Mouse (Mus musculus): ENCODE data around the gene Sowaha. TPM values are rescaled to one million over a fixed set of nuclear protein-coding genes. Genes with fewer than 3 reads are reported as not detected.

The Sowaha gene
- polyA plus RNA-seq, 1 experiment from 2014 or later, result 0.27 TPM

DNA sequence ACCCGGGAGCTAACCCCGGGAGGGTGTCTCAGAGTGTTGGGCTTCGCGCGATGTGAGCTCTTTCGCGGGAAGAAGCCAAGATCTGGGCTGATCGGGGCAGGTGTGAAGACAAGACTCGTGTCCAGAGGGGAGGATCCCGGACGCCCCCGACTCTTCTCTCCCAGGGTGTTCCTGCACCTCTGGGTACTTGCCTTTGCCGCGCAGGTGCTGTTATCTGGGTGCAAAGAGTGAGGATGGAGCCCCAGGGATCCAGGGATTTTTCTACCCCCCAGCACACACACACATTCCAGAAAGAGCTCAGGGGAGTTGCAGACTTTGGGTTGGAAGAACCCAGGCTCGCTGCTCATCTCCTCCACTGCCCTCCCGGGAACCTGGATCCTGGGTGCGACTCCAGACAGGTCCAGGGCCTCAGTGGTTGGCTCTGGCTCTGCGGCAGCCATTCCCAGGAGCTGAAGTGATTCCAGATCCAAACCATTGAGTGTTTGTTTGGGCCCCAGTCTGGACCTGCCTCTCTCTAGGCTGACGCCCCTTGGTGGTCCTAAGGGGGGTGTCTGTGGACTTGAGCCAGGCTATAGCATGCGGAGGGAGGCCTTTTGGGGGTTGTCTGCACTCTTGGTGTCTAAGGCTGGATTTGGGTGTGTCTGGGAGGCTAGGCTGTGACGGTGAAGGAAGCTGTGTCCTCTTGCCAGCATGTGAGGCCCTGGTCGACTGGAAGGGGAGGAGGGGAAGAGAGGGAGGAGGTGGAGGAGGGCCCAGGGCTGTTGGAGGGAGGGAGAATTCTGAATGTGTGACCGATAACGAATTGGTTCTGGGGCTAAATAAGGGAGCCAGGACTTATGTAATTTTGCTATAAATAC is 40.3 kb upstream of the Sowaha start:
- Histone ChIP-seq H3K27me3 (replicated peaks) (0 out of 2 replicates have a peak, but pooled peaks cover 4% of the 10 kb centered on the region), H3K9me3 (no peaks in the 10 kb centered on the region), H3K4me1 (peaks cover 57% of the 10 kb centered on the region), H3K9ac (peak overlapping the region; percentile 95), H3K4me3 (peak overlapping the region; percentile 89), H3K36me3 (no peaks in the 10 kb centered on the region; the same call in 1 of the 2 replicates), H3K27ac (replicated peaks) (peak overlapping the region; percentile 81), H3K4me2 (peak overlapping the region; percentile 79)
- no peak for ATAC-seq (ENCODE audit: extremely low read depth, insufficient number of reproducible peaks, low FRiP score, low TSS enrichment)
- 2% methylated on average over 24 of the region's 24 CpGs for WGBS

DNA sequence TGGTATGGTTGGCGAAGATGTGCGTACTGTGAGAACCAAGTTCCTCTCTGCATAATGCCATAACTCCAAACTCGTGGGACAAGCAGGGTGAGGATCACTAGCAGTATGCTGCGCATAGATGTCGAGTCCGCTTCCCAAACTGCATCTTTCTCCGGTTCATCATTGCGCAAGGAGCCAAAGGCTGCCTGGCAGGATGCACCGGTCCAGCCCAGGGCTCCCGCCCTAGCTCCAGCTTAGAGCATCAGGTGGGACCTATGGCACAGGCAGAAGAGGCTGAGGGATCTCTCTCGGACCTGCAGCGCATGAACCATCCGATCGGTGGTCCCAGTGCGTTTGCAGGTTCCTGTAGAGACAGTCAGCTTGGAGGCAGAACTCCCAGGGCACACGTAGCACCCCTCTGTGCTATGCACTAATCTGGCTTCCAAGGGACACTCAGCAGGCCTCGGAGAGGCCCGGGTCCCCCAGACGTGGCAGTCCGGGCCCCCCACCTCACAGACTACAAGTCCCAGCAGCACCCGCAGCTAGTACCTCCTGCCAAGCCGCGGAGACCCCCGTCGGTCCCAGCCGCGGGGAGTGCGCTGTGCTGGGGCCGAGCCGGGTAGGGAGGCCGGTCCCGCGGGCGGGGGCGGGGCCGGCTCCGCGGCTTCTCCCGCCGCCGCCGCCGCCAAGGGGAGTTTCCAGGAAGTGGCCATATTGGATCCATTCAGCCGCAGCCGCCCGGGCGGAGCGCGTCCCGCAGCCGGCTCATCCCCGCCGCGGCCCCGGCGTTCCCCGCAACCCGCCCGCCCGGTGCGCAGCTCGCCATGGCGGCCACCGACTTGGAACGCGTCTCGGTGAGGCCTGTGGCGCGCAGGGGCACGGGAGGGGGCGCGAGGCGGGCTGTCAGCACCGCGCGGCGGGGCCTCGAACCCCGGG is 39.4 kb upstream of the Sowaha start, which contains the start of gene Sept8:
TSS of gene Sept8 (plus strand) at position 51 of the 915 bp plus-strand sequence.
- peak; percentile 68 for ATAC-seq (ENCODE audit: extremely low read depth, insufficient number of reproducible peaks, low FRiP score, low TSS enrichment)
- H3K9ac ChIP-seq, result peak within 1 kb of the TSS; percentile 95

DNA sequence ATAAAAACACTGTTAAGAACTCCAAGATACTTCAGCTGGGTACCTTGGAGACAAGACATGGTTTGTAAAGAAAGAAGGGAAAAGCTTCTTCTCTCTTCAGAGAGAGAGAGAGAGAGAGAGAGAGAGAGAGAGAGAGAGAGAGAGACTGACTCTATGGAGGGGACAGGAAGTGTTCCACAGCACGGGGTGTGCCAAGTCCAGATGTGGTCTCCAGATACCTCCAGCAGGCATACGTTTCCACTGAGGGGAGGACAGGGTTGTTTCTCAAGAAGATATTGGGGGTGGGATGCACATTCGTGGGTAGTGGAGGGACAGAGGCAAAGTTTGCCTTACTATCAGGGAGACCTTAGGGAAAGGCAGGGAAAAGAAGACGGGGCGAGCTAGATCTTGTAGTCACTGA is 38.7 kb upstream of the Sowaha start:
- Histone ChIP-seq H3K4me2 (peak overlapping the region; percentile 79), H3K4me3 (no peak overlapping the region)

More for the DNA sequence above, 39.4 kb upstream of the Sowaha start, which contains the start of gene Sept8:
- Histone ChIP-seq H3K27ac (replicated peaks) (peak within 1 kb of the TSS; percentile 81), H3K27me3 (replicated peaks) (0 out of 2 replicates have a peak, but pooled peaks cover 4% of the 10 kb centered on the region), H3K9me3 (no peaks in the 10 kb centered on the region), H3K4me1 (peaks cover 48% of the 10 kb centered on the region), H3K36me3 (no peaks in the 10 kb centered on the region), H3K4me3 (peak within 1 kb of the TSS; percentile 89), H3K4me2 (peak within 1 kb of the TSS; percentile 79)
- WGBS, result 4% methylated on average over 70 of the region's 79 CpGs

DNA sequence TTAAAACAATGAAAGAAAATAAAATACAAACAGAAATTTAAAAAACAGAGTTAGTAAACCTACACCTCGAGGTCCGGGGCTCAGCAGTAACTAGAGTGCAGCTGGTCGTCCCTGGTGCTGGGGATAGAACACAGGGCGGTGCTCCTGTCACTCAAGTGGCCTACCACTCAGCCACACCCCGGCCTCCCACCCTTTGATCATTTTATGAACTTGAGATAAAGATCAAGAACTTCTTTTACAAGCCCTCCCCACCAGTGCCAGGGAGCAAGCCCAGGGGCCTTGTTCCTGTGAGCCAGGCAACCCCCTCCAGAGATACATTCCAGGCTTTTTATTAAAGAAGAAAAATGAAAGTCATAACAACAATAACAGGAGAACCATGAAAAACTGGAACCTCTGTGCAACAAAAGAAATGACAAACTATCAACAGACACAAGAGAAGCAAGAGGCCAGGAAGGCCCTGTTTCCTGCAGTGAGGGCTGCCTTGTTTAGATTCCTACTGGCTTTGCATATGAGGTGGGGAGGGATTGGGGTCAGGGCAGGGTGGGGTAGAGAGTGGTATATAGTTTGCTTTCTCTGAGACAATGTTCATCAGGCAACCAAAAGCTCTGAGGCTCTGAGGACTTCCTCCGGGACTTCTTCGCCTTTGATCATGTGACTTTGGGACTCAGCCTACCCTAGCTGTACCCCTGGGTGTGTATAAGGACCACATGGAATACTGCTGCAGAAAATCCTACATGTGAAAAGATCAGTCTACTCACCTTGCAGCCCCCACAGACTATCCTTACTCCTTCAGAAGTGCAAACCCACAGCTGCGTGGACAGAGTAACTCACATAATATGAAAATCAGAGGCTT is 36.9 kb upstream of the Sowaha start:
- Histone ChIP-seq H3K36me3 (no peaks in the 10 kb centered on the region), H3K4me1 (peaks cover 26% of the 10 kb centered on the region), H3K9ac (no peak overlapping the region), H3K27me3 (replicated peaks) (0 out of 2 replicates have a peak, but pooled peaks cover 4% of the 10 kb centered on the region), H3K9me3 (no peaks in the 10 kb centered on the region), H3K27ac (replicated peaks) (no peak overlapping the region), H3K4me2 (no peak overlapping the region), H3K4me3 (no peak overlapping the region)
- WGBS, result 48% methylated on average over 8 of the region's 8 CpGs
- no peak for ATAC-seq (ENCODE audit: extremely low read depth, insufficient number of reproducible peaks, low FRiP score, low TSS enrichment)

More for the DNA sequence above, 38.7 kb upstream of the Sowaha start:
- no peak for ATAC-seq (ENCODE audit: extremely low read depth, insufficient number of reproducible peaks, low FRiP score, low TSS enrichment)
- H3K27ac ChIP-seq (replicated peaks), result no peak overlapping the region
- H3K4me1 ChIP-seq, result peaks cover 44% of the 10 kb centered on the region
- no peaks in the 10 kb centered on the region for H3K9me3 ChIP-seq
- 40% methylated on average over 5 of the region's 5 CpGs for WGBS
- 0 out of 2 replicates have a peak overlapping the region, but pooled peaks have one; percentile 24 for H3K9ac ChIP-seq
- H3K36me3 ChIP-seq, result no peaks in the 10 kb centered on the region
- 0 out of 2 replicates have a peak, but pooled peaks cover 4% of the 10 kb centered on the region for H3K27me3 ChIP-seq (replicated peaks)

DNA sequence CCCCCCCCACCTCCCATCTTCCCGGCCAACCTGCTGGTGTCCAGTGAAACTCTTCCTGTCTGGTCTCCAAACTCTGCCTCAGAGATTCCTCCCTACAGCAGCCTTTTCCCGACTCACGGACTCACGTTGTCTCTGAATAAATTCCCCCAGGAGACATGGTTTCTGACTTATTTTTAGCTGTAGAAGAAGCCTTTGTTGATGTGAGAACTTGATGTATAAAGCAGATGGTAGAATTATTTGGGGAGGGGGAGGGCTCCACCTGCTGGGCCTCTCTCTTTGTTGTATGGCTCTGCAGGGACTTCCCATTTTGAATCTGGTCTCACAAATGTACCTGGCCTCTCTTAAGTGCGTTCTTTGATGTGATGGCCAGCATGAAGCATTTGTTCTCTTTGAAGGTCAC is 30.3 kb upstream of the Sowaha start:
- H3K4me3 ChIP-seq, result no peak overlapping the region
- ATAC-seq (ENCODE audit: extremely low read depth, insufficient number of reproducible peaks, low FRiP score, low TSS enrichment), result no peak
- no peak overlapping the region for H3K27ac ChIP-seq (replicated peaks)
- WGBS, result 33% methylated on average over 5 of the region's 5 CpGs
- no peak overlapping the region for H3K9ac ChIP-seq
- no peak overlapping the region for H3K4me2 ChIP-seq
- H3K9me3 ChIP-seq, result no peaks in the 10 kb centered on the region
- H3K4me1 ChIP-seq, result peaks cover 6% of the 10 kb centered on the region
- H3K36me3 ChIP-seq, result no peaks in the 10 kb centered on the region
- H3K27me3 ChIP-seq (replicated peaks), result no peaks in the 10 kb centered on the region

DNA sequence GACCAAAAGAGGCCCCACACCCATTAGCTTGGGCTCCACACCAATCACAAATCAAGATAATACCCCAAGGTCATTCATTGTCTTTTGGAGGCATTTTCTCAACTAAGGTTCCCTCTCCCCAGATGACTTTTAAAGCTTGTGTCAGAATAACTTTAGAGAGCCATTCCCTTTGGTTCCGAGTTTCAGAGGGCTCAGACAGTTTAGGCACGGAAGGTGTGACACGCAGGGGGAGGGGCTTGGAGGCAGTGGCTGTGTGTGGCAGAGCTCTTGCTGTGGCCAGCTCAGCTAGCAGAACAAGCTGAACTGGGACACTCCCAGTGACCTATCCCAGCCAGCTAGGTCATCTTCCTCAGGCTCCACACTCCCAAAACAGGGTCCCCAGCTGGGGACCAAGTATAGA is 28.5 kb upstream of the Sowaha start:
- H3K27me3 ChIP-seq (replicated peaks), result no peaks in the 10 kb centered on the region
- 51% methylated on average over 3 of the region's 3 CpGs for WGBS
- H3K27ac ChIP-seq (replicated peaks), result no peak overlapping the region
- no peak overlapping the region for H3K4me3 ChIP-seq
- no peak for ATAC-seq (ENCODE audit: extremely low read depth, insufficient number of reproducible peaks, low FRiP score, low TSS enrichment)
- no peak overlapping the region for H3K4me2 ChIP-seq
- no peaks in the 10 kb centered on the region for H3K36me3 ChIP-seq
- H3K9me3 ChIP-seq, result no peaks in the 10 kb centered on the region
- no peak overlapping the region for H3K9ac ChIP-seq
- H3K4me1 ChIP-seq, result peaks cover 6% of the 10 kb centered on the region

DNA sequence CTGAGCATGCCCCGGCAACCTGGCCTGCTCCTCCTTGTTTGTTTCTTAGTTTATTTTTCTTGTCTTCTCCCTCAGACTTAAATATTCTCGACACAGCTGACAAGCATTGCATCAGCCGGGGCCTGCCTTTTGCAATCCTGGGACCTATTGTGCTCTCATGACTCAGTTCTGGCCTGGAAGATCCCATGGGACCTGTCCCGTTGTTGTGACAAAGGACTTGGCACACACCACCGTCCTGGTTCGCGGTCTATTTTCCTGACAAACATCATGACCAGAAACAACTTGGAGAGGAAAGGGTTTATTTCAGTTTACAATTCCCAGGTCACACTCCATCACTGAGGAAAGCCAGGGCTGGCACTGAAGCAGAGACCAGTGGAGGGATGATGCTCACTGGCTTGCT is 28.1 kb upstream of the Sowaha start:
- no peak for ATAC-seq (ENCODE audit: extremely low read depth, insufficient number of reproducible peaks, low FRiP score, low TSS enrichment)
- no peak overlapping the region for H3K9ac ChIP-seq
- no peak overlapping the region for H3K4me3 ChIP-seq
- H3K27ac ChIP-seq (replicated peaks), result no peak overlapping the region
- no peaks in the 10 kb centered on the region for H3K36me3 ChIP-seq
- peaks cover 6% of the 10 kb centered on the region for H3K4me1 ChIP-seq
- no peaks in the 10 kb centered on the region for H3K9me3 ChIP-seq
- H3K4me2 ChIP-seq, result no peak overlapping the region
- WGBS, result 68% methylated on average over 7 of the region's 7 CpGs
- H3K27me3 ChIP-seq (replicated peaks), result no peaks in the 10 kb centered on the region

DNA sequence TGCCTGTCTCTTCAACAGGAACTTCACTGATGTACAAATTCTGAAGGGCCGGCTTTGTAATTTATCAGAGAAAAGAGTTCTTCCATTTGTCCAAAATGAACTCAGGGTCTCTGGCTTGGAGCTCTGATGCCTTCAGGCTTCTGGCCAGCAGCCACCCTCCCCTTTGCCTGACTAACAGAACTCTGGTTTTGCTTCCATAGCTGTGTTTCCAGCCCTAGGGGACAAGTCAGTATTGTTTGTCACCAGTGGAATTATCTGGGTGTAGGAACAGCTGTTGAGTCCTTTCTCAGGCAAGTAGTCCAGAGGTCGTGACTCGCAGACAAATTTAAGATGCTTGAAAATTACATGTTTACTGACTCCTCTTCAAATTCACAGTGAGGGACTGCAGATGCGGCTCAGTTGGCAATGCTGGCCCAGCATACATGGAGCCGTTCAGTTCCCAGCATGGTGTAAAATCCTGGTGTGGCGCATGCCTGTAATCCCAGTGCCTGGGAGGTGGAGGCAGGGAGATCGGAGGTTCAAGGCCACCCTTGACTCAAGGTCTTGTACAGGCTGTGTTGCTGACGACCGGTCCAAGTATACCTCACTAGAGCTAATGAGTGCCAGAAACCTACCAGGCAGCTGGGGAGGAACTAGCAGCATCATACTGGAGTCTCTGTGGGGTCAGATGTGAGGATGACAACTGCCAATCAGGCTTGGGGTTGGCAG is 27.2 kb upstream of the Sowaha start:
- Histone ChIP-seq H3K4me1 (peaks cover 6% of the 10 kb centered on the region), H3K9me3 (no peaks in the 10 kb centered on the region), H3K36me3 (no peaks in the 10 kb centered on the region), H3K4me2 (no peak overlapping the region), H3K27me3 (replicated peaks) (no peaks in the 10 kb centered on the region), H3K27ac (replicated peaks) (no peak overlapping the region), H3K4me3 (no peak overlapping the region), H3K9ac (no peak overlapping the region)
- no peak for ATAC-seq (ENCODE audit: extremely low read depth, insufficient number of reproducible peaks, low FRiP score, low TSS enrichment)
- 85% methylated on average over 9 of the region's 9 CpGs for WGBS

DNA sequence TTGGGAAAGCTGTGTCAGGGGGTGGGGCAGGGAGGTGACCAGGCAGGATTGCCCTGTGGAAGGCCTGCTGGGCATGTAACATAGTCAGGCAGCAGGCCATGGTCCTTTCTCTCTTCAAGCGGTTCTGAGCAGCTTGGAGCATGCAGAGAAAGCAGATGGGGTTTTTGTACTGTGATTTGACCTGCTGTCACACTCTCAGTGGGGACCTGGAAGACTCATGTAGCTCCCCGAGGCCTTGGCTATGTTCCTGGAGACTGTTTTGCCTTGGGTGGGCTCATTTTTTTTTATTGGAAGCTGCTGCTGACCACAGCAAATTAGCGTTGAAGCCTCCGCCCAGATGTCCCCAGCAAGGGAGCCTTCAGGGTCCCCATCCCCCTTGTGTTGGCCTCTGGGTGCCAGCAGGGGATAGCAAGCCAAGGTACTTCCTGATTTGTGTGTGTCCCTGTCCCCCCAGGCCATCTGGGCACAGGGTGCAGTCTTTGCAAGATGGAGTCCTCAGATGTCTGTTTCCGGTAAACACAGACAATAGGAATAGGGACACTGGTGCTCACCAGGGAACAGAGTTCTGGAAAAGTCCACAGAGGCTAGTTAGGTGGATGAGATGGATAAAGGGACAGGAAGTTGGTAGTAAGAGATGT is 25.1 kb upstream of the Sowaha start:
- Histone ChIP-seq H3K4me2 (no peak overlapping the region), H3K27me3 (replicated peaks) (0 out of 2 replicates have a peak, but pooled peaks cover 6% of the 10 kb centered on the region), H3K36me3 (no peaks in the 10 kb centered on the region), H3K9me3 (no peaks in the 10 kb centered on the region), H3K4me1 (peaks cover 12% of the 10 kb centered on the region), H3K4me3 (no peak overlapping the region), H3K27ac (replicated peaks) (no peak overlapping the region), H3K9ac (no peak overlapping the region)
- ATAC-seq (ENCODE audit: extremely low read depth, insufficient number of reproducible peaks, low FRiP score, low TSS enrichment), result no peak
- WGBS, result 74% methylated on average over 5 of the region's 5 CpGs

DNA sequence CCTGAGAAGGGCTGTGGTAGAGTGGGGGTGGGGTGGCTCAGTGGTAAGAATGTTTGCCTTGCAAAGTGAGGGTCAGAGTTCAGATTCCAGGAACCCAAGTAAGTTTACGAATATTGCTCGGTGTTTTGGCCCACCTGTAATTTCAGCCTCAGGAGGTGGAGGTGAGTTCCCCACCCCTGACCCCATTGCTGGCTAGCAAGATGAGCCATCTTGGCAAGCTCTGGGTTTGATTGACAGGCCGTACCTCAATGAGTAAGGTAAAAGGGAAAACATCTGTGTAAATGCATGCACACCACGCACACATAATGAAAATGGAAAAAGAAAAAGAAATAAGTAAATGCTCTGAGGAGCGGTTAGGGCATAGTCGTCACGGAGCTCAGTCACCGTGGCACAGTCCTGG is 24.3 kb upstream of the Sowaha start:
- Histone ChIP-seq H3K9me3 (no peaks in the 10 kb centered on the region), H3K4me3 (no peak overlapping the region), H3K4me2 (no peak overlapping the region), H3K4me1 (peaks cover 10% of the 10 kb centered on the region), H3K9ac (no peak overlapping the region), H3K27ac (replicated peaks) (no peak overlapping the region), H3K27me3 (replicated peaks) (0 out of 2 replicates have a peak, but pooled peaks cover 6% of the 10 kb centered on the region), H3K36me3 (no peaks in the 10 kb centered on the region)
- ATAC-seq (ENCODE audit: extremely low read depth, insufficient number of reproducible peaks, low FRiP score, low TSS enrichment), result no peak
- WGBS, result 84% methylated on average over 8 of the region's 8 CpGs
